Mouse (Mus musculus): ENCODE measurements around the gene H2-Oa.
A peak's percentile ranks its signal among the peaks of the same experiment; 100 is the strongest.

Gene H2-Oa

GRCm38 (mm10) chr17:34101604-34102032 lies 9.5 kb downstream of the H2-Oa start:
- DNase-seq (ENCODE audit: low spot score): peak; percentile 94

GRCm38 (mm10) chr17:34102831-34103230 lies 10.7 kb downstream of the H2-Oa start:
- DNase-seq (ENCODE audit: low spot score): no peak

GRCm38 (mm10) chr17:34104804-34105203 lies 12.7 kb downstream of the H2-Oa start:
- no peak for DNase-seq (ENCODE audit: low spot score)

GRCm38 (mm10) chr17:34106555-34106954 lies 14.4 kb downstream of the H2-Oa start:
- DNase-seq (ENCODE audit: low spot score): no peak

- no peak for DNase-seq (ENCODE audit: low spot score)
Observed at GRCm38 (mm10) chr17:34107109-34107867, 15.1 kb downstream of the H2-Oa start.

- DNase-seq (ENCODE audit: low spot score): no peak
Observed at GRCm38 (mm10) chr17:34108460-34108859, 16.3 kb downstream of the H2-Oa start.

- no peak for DNase-seq (ENCODE audit: low spot score)
Observed at GRCm38 (mm10) chr17:34109038-34109805, 17.1 kb downstream of the H2-Oa start.

- no peak for DNase-seq (ENCODE audit: low spot score)
Observed at GRCm38 (mm10) chr17:34109806-34110195, 17.7 kb downstream of the H2-Oa start.

GRCm38 (mm10) chr17:34110309-34110708 lies 18.2 kb downstream of the H2-Oa start:
- no peak for DNase-seq (ENCODE audit: low spot score)

- DNase-seq (ENCODE audit: low spot score): no peak
Observed at GRCm38 (mm10) chr17:34114114-34114513, 22.0 kb downstream of the H2-Oa start.

GRCm38 (mm10) chr17:34116736-34117370 lies 24.7 kb downstream of the H2-Oa start:
- DNase-seq (ENCODE audit: low spot score): no peak

GRCm38 (mm10) chr17:34117421-34118112 lies 25.4 kb downstream of the H2-Oa start:
- DNase-seq (ENCODE audit: low spot score): no peak

- peak; percentile 22 for DNase-seq (ENCODE audit: low spot score)
Observed at GRCm38 (mm10) chr17:34118113-34118872, 26.2 kb downstream of the H2-Oa start.

GRCm38 (mm10) chr17:34118873-34119248 lies 26.7 kb downstream of the H2-Oa start:
- no peak for DNase-seq (ENCODE audit: low spot score)

- DNase-seq (ENCODE audit: low spot score): peak; percentile 99
Observed at GRCm38 (mm10) chr17:34119249-34120179, 27.4 kb downstream of the H2-Oa start, which contains the start of gene H2-DMa. Gene H2-DMa (plus strand): TSS chr17:34119541.

GRCm38 (mm10) chr17:34120180-34120723 lies 28.1 kb downstream of the H2-Oa start:
- peak; percentile 67 for DNase-seq (ENCODE audit: low spot score)

GRCm38 (mm10) chr17:34120814-34121171 lies 28.7 kb downstream of the H2-Oa start:
- peak; percentile 70 for DNase-seq (ENCODE audit: low spot score)

GRCm38 (mm10) chr17:34121172-34121878 lies 29.2 kb downstream of the H2-Oa start:
- peak; percentile 85 for DNase-seq (ENCODE audit: low spot score)

- DNase-seq (ENCODE audit: low spot score): peak; percentile 63
Observed at GRCm38 (mm10) chr17:34121879-34122187, 29.7 kb downstream of the H2-Oa start.
